Mouse (Mus musculus): ENCODE data around the gene Fam228a.
"Not testable (repeated sequence)": the region's sequence is repeated elsewhere in the genome, so short reads cannot be mapped to it uniquely, and the experiment has no call there.

The Fam228a gene

GRCm38 (mm10) chr12:4717417-4717816 lies 20.8 kb downstream of the Fam228a start:
- DNase-seq (ENCODE audit: low spot score), result peak; percentile 75

GRCm38 (mm10) chr12:4715606-4716005 lies 22.6 kb downstream of the Fam228a start:
- DNase-seq (ENCODE audit: low spot score), result peak; percentile 44

DNA sequence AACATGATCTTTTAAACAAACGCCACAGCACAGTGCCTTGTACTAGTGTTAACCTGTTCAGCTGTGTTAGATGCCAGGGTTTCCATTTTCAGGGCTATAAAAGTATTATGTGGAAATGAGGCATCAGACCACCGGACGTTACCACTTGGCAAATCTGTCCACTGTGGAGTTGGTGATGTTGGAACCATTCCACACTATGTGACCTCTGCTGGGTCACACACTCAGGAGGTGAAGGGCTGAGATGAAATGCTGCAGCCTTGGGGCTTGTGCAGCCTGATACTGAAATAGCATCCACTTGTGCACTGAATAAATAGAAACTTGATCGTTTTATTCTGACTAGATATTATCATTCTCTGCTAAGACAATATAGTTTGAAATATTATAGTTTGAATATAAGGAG lies 24.9 kb downstream of the Fam228a start:
- no peak for DNase-seq (ENCODE audit: low spot score)

DNA sequence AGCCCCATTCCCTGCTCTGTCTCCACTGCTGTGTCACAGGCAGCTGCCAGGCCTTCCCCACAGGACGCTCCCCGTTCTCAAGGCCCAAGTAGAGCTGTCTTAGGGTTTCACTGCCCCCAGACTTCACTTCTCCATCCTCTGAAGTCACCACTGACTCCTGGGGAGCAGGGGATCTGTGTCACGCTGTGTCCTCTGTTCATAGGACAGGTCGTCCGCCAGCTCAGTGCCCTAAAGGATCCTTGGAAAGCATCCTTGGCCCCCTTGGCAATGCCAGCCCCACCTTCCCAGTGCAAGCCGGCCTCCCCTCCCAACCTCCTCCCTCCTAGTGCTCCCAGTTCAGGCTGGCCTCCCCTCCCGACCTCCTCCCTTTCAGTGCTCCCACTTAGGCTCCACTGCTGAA lies 28.3 kb downstream of the Fam228a start:
- DNase-seq (ENCODE audit: low spot score), result no peak

DNA sequence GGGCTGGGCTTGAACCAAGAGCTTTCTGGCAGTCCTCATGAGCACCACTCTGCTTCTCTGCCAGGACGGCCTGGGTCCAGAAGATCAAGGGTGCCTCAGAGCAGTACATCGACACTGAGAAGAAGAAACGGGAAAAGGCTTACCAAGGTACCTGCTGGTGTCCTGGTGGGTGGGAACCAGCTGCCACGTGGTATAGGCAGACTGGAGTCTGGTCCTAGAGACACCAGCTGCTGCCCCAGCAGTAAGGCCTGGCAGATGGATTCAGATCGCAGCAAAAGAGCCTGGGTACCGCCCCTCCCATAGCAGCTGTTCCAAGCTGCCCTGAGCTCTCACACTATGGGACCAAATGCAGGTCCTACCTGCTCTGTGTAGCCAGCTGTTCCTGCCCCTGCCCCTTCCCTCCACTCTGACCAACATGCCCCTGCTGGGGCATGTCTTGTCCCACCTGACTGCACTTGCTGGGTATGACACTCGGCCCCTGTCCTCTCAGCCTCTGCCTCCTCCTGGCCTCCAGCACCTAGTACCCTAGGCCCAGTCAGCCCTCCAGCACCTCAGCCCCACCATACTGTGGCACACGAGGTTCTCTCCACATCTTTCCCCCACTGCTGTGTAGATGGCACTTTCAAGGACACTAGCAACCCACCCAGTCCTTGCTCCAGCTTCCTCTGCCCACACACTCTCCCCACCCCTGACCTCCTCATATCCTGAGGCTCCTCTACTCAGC lies 29.2 kb downstream of the Fam228a start:
- no peak for DNase-seq (ENCODE audit: low spot score)

- DNase-seq (ENCODE audit: low spot score), result no peak
Measured at GRCm38 (mm10) chr12:4708296-4708695, 29.9 kb downstream of the Fam228a start.

DNA sequence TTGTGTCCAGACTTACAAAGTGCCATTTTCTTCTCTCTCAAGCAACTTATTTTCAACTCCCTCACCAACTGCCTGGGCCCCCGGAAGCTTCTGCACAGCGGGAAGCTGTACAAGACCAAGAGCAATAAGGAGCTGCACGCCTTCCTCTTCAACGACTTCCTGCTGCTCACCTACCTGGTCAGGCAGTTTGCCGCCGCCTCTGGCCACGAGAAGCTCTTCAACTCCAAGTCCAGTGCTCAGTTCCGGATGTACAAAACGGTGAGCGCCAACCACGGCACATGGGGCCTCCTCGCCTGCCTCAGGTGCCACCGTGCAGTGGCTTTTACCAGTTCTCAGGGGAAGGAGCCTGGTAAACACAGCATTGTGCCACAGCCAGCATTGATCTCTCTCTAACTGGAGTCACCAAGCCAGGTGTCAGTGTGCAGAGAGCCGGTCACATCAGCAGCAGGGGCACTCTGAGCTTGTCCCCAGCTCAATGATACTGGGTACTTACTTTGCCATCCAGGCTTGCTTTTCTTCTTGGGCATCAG lies 30.7 kb downstream of the Fam228a start:
- no peak for DNase-seq (ENCODE audit: low spot score)

GRCm38 (mm10) chr12:4706901-4707300 lies 31.3 kb downstream of the Fam228a start:
- no peak for DNase-seq (ENCODE audit: low spot score)

- DNase-seq (ENCODE audit: low spot score), result no peak
Measured at GRCm38 (mm10) chr12:4706175-4706574, 32.1 kb downstream of the Fam228a start.

- DNase-seq (ENCODE audit: low spot score), result not testable (repeated sequence)
Measured at GRCm38 (mm10) chr12:4705626-4706025, 32.6 kb downstream of the Fam228a start.

DNA sequence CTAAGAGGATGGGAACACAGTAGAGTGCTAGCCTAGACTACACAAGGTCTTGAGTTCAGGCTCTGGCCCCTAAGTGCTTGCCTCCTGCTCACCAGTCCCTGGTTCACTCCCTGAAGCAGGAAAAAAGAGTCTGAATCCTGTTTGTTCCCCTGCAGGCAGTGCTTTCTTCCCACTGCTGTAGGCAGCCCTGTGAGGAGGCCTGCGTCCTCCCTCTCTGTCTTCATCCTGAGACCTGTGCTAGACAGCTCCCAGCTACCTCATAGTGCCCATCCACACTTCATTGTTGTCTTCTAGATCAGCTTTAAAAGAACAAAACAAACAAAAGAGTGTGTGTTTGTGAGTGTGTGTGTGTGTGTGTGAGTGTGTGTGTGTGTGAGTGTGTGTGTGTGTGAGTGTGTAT lies 43.7 kb downstream of the Fam228a start:
- no peak for DNase-seq (ENCODE audit: low spot score)

GRCm38 (mm10) chr12:4691193-4691592 lies 47.0 kb downstream of the Fam228a start:
- DNase-seq (ENCODE audit: low spot score), result no peak

- DNase-seq (ENCODE audit: low spot score), result no peak
Measured at GRCm38 (mm10) chr12:4689341-4689740, 48.9 kb downstream of the Fam228a start.

GRCm38 (mm10) chr12:4688386-4688785 lies 49.8 kb downstream of the Fam228a start:
- no peak for DNase-seq (ENCODE audit: low spot score)

DNA sequence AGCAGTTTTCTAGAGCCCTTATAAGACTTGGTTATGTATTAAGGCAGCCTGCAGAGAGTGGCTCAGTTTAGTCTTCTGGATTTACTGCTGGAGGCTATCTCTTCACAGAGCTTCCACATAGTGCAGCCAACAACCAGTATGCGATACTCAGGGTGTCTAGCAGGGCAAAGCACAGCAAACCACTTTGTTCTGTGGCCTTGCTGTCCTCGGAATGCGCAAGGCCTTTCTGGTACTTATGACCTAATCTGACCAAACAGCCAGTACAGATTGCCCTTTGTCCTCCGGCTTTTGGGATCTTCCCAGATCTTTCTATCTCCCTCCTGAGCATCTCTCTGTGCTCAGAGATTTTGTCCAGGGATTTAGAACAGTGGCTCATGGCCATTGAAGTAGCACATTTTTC lies 52.8 kb downstream of the Fam228a start:
- no peak for DNase-seq (ENCODE audit: low spot score)

GRCm38 (mm10) chr12:4679971-4680370 lies 58.3 kb downstream of the Fam228a start:
- peak; percentile 78 for DNase-seq (ENCODE audit: low spot score)

DNA sequence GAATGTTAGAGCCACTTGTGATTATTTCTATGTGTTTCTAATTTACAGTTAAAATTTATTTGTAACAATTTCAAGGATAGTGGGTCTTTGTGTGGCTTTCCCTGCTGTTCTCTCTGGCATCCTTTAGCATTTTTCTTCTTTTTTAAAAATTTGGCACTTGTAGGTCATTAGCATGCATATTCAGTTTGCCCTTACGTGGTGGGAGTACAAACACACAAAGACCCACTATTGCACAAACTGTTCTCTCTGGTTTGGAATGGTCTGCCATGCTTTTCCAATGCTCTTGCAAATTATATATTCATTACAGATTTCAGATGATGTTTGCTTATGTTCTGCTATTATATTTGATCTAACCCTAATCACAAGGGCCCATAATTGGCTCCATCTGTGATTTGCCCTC lies 61.9 kb downstream of the Fam228a start:
- no peak for DNase-seq (ENCODE audit: low spot score)

- no peak for DNase-seq (ENCODE audit: low spot score)
Measured at GRCm38 (mm10) chr12:4665675-4666037, 72.6 kb downstream of the Fam228a start.

DNA sequence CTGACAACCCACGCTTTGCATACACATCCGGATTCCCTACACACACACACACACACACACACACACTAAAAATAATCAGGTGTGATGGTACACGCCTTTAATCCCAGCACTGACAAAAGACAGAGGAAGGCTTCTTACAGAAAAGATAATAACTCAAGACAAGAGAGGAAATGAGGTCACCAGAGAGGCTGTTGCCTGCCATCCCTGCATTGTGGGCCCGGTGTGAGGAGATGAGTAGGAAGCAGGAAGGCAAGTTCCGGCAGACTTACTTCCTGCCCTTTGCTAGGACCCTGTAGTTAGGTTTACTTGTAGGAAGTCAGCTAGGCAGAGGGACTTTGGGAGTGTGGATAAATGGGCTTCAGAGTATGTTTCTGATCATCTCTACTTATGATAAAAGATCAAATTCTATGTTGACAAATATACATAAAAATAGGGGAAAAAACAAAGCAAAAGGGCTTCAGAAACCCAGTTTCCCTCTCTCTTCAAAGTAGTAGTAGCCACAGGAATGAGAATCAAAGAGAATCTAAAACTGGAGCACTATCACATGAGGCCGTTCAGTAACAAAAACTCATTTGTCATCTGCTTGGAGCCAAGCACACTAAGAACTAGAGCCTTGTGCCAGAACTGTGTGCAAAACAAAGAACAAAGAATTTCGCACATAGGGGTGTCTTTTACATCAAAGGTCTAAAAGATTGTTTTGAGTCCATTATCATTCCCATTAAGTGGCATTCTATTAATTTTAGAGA lies 73.1 kb downstream of the Fam228a start:
- DNase-seq (ENCODE audit: low spot score), result no peak
